8 mouse cellular contexts compared by ENCODE assay signal in genomic region chr6:29179843-29180242, GRCm38 (mm10). TPM values are rescaled to one million over a fixed set of nuclear protein-coding genes. Genes with fewer than 3 reads are reported as not detected.
DNase-seq lines count a peak whose midpoint lies in the region; ATAC-seq lines count a peak whose summit lies in the region.

No protein-coding gene starts in this region.

- peak; percentile 57 to 61 for DNase-seq in left cerebral cortex, adult 18-20 months (ENCODE audit: low spot score in 2 of 2)
- no peak for DNase-seq in left cerebral cortex, postnatal 10 days (ENCODE audit: extremely low spot score in 1 of 2, low spot score in 2 of 2)
- peak; percentile 14 for DNase-seq in forebrain, embryonic 10.5 days (ENCODE audit: extremely low spot score, low spot score)
- no peak for DNase-seq in T-cell, adult 2 months (ENCODE audit: low spot score)
- DNase-seq in gastrocnemius, adult 8-10 months (ENCODE audit: low spot score in 2 of 2) = no peak

- peaks cover 29% of the 10 kb centered on the region for H3K4me1 ChIP-seq in forebrain, embryonic 10.5 days
- H3K4me1 ChIP-seq in intestine, embryonic 16.5 days (ENCODE audit: control insufficient read depth, insufficient read depth, low read length) = no peaks in the 10 kb centered on the region
- H3K4me1 ChIP-seq in midbrain, embryonic 15.5 days = peaks cover 11% of the 10 kb centered on the region

- no peaks in the 10 kb centered on the region for H3K36me3 ChIP-seq in forebrain, embryonic 10.5 days (replicated peaks)
- H3K36me3 ChIP-seq in intestine, embryonic 16.5 days (ENCODE audit: control insufficient read depth, insufficient read depth, low read length) = no peaks in the 10 kb centered on the region
- H3K36me3 ChIP-seq in midbrain, embryonic 15.5 days (replicated peaks) = no peaks in the 10 kb centered on the region

- H3K27me3 ChIP-seq in forebrain, embryonic 10.5 days (ENCODE audit: poor library complexity, severe bottlenecking) = peaks cover 84% of the 10 kb centered on the region
- H3K27me3 ChIP-seq in intestine, embryonic 16.5 days (replicated peaks; ENCODE audit: control insufficient read depth, insufficient read depth, low read length) = peaks cover 18% of the 10 kb centered on the region; the same call in 1 of the 2 replicates
- peaks cover 13% of the 10 kb centered on the region; the same call in 1 of the 2 replicates for H3K27me3 ChIP-seq in midbrain, embryonic 15.5 days (replicated peaks)

- intact Hi-C loops in left cerebral cortex, postnatal 10 days (cut with DNase I) = no loop called here

- 45% methylated on average over 8 of the region's 8 CpGs for WGBS in forebrain, embryonic 10.5 days
- 52% methylated on average over 8 of the region's 8 CpGs for WGBS in intestine, embryonic 16.5 days
- WGBS in midbrain, embryonic 15.5 days = 50% methylated on average over 8 of the region's 8 CpGs

- H3K4me2 ChIP-seq in intestine, embryonic 16.5 days (ENCODE audit: low read depth, low read length) = peak overlapping the region; percentile 98
- peak overlapping the region; percentile 83 for H3K4me2 ChIP-seq in midbrain, embryonic 15.5 days

- no peak; the same call in 1 of the 2 replicates for ATAC-seq in intestine, embryonic 16.5 days
- ATAC-seq in midbrain, embryonic 15.5 days (replicated peaks) = no peak
- ATAC-seq in megakaryocyte, adult 5-6 weeks (ENCODE audit: poor library complexity, severe bottlenecking) = no peak

- H3K9me3 ChIP-seq in forebrain, embryonic 10.5 days = no peaks in the 10 kb centered on the region
- H3K9me3 ChIP-seq in intestine, embryonic 16.5 days (ENCODE audit: control insufficient read depth, low read length) = no peaks in the 10 kb centered on the region
- no peaks in the 10 kb centered on the region for H3K9me3 ChIP-seq in midbrain, embryonic 15.5 days

- H3K27ac ChIP-seq in forebrain, embryonic 10.5 days = no peak overlapping the region
- H3K27ac ChIP-seq in intestine, embryonic 16.5 days (ENCODE audit: low read length) = no peak overlapping the region
- peak overlapping the region; percentile 90 for H3K27ac ChIP-seq in midbrain, embryonic 15.5 days

- H3K9ac ChIP-seq in intestine, embryonic 16.5 days (ENCODE audit: low read depth, low read length) = no peak overlapping the region
- peak overlapping the region; percentile 90; the same call in 1 of the 2 replicates for H3K9ac ChIP-seq in midbrain, embryonic 15.5 days

- H3K4me3 ChIP-seq in forebrain, embryonic 10.5 days = peak overlapping the region; percentile 77
- peak overlapping the region; percentile 65 for H3K4me3 ChIP-seq in intestine, embryonic 16.5 days (ENCODE audit: low read length)
- H3K4me3 ChIP-seq in midbrain, embryonic 15.5 days = peak overlapping the region; percentile 78

RNA-seq across cellular contexts. Expression of gene Prrt4, which starts 0.5 kb away (rescaled TPM):
- total RNA-seq in left cerebral cortex, adult 18-20 months (2021) = 1 to 10 TPM; 3.0 to 3.5 TPM
- total RNA-seq in left cerebral cortex, postnatal 10 days (2021) = 1 to 10 TPM; 9.0 to 9.4 TPM
- polyA plus RNA-seq in forebrain, embryonic 10.5 days (2016; fragmentation: Nextera tagmentation; extraction: Ambion mirVana) = 1.3 and 1.8 TPM in 2 replicates
- 0.23 and 0.27 TPM in 2 replicates for polyA plus RNA-seq in intestine, embryonic 16.5 days (2015; fragmentation: Nextera tagmentation; extraction: Ambion mirVana)
- polyA plus RNA-seq in midbrain, embryonic 15.5 days (2015; fragmentation: Nextera tagmentation; extraction: Ambion mirVana) = 9.8 and 10.7 TPM in 2 replicates
- not detected in 2 replicates for total RNA-seq in megakaryocyte, adult 5-6 weeks (2015)
- total RNA-seq in megakaryocyte, adult 5-6 weeks (2017) = not detected in 2 replicates
- under 1 TPM; 0.46 to 0.70 (median 0.53) TPM for total RNA-seq in gastrocnemius, adult 8-10 months (2022)

RNA-seq across cellular contexts. Expression of gene Rbm28, which starts 15.0 kb away (rescaled TPM):
- 10 to 100 TPM; 40.2 to 44.1 TPM for total RNA-seq in left cerebral cortex, adult 18-20 months (2021)
- 10 to 100 TPM; 29.4 to 32.8 TPM for total RNA-seq in left cerebral cortex, postnatal 10 days (2021)
- 53.8 and 58.1 TPM in 2 replicates for polyA plus RNA-seq in forebrain, embryonic 10.5 days (2016; fragmentation: Nextera tagmentation; extraction: Ambion mirVana)
- polyA plus RNA-seq in intestine, embryonic 16.5 days (2015; fragmentation: Nextera tagmentation; extraction: Ambion mirVana) = 23.5 and 25.5 TPM in 2 replicates
- polyA plus RNA-seq in midbrain, embryonic 15.5 days (2015; fragmentation: Nextera tagmentation; extraction: Ambion mirVana) = 38.9 and 46.9 TPM in 2 replicates
- 29.2 and 29.6 TPM in 2 replicates for total RNA-seq in megakaryocyte, adult 5-6 weeks (2015)
- 27.3 and 33.9 TPM in 2 replicates for total RNA-seq in megakaryocyte, adult 5-6 weeks (2017)
- total RNA-seq in gastrocnemius, adult 8-10 months (2022) = 10 to 100 TPM; 10.7 to 15.9 (median 14.8) TPM

RNA-seq across cellular contexts. Expression of gene Impdh1, which starts 36.3 kb away (rescaled TPM):
- total RNA-seq in left cerebral cortex, adult 18-20 months (2021) = 10 to 100 TPM; 56.7 to 58.6 TPM
- total RNA-seq in left cerebral cortex, postnatal 10 days (2021) = 100 to 1,000 TPM; 111 to 112 TPM
- polyA plus RNA-seq in forebrain, embryonic 10.5 days (2016; fragmentation: Nextera tagmentation; extraction: Ambion mirVana) = 39.6 and 39.7 TPM in 2 replicates
- 39.7 and 40.1 TPM in 2 replicates for polyA plus RNA-seq in intestine, embryonic 16.5 days (2015; fragmentation: Nextera tagmentation; extraction: Ambion mirVana)
- polyA plus RNA-seq in midbrain, embryonic 15.5 days (2015; fragmentation: Nextera tagmentation; extraction: Ambion mirVana) = 59.3 and 63.4 TPM in 2 replicates
- total RNA-seq in megakaryocyte, adult 5-6 weeks (2015) = 7.8 and 12.0 TPM in 2 replicates
- total RNA-seq in megakaryocyte, adult 5-6 weeks (2017) = 9.0 and 11.6 TPM in 2 replicates
- total RNA-seq in gastrocnemius, adult 8-10 months (2022) = 10 to 100 TPM in 3 of 4 experiments, 1 to 10 TPM in 1; 9.7 to 13.5 (median 10.9) TPM

Comparison
In these comparisons a context has a peak if more than half of its experiments do, and no peak if none do; other contexts are left out.
1. DNase-seq: peak in left cerebral cortex, adult 18-20 months (2 of 2) and forebrain, embryonic 10.5 days (single experiment); none in left cerebral cortex, postnatal 10 days (0 of 2), T-cell, adult 2 months (single experiment) and gastrocnemius, adult 8-10 months (0 of 2).
2. Peak in every context shown above with its lines, with median percentiles within 50 percentile points of each other: H3K4me3 ChIP-seq.